Mouse (Mus musculus) gastrocnemius, adult 2 months (tissue): Measurements from ENCODE around the gene Dglucy. TPM values are rescaled to one million over a fixed set of nuclear protein-coding genes. Genes with fewer than 3 reads are reported as not detected.

ENCODE experiments used
- DNase-seq: peaks from one replicate; pipeline ENCODE4 v3.0.0; 2022
- H3K27ac ChIP-seq: fragments of 200-600 bp; 2 replicates; pipeline ENCODE4 v1.8.1; 2022; ENCODE audit warnings: mild to moderate bottlenecking
- H3K4me3 ChIP-seq: fragments of 200-600 bp; 2 replicates; pipeline ENCODE4 v1.8.1; 2022; ENCODE audit warnings: mild to moderate bottlenecking, moderate library complexity
- CTCF ChIP-seq: fragments of 200-600 bp; IDR thresholded peaks from 2 replicates; pipeline ENCODE4 v1.8.1; 2022; ENCODE audit warnings: antibody characterized with exemption, mild to moderate bottlenecking, moderate library complexity
- intact Hi-C: fragments of 180-260 bp; cut with DNase I; formaldehyde crosslinking; loops from one replicate; pipeline ENCODE4 v1.15.1; 2025
- total RNA-seq, 2 experiments: library from RNA; stranded (reverse); gene quantifications; 2 replicates each; pipeline ENCODE4 v1.2.3; 2021

Dglucy gene
- total RNA-seq, 2 experiments from 2014 or later = 19.1 to 21.6 TPM

DNA sequence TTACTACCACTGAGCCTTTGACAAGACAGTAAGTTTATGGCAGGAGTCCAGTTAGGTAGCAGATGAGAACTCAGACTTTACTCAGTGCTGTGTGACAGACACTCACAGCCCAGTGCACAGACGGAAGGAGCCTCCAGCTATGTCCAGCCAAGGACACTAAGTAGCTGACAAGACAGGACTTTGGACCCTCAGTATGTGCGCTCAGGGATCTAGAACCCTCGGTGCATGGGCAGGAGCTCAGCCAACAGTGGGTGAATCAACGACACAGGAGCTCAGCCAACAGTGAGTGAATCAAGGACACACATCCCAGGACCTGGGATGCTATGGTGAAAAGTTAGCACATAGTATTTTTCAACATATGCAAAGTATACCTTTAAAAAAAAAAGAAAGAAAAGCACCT, 157.9 kb downstream of the Dglucy start:
- TF ChIP-seq CTCF = no peak
- H3K4me3 ChIP-seq = no peak overlapping the region; the same call in 1 of the 2 replicates
- no peak for DNase-seq
- peak overlapping the region; percentile 84 for H3K27ac ChIP-seq
- intact Hi-C loops = loop anchor here (1.0 kb wide), 2 partner anchors 15 to 93 kb away; partner anchors contain the start of gene Ccdc88c

DNA sequence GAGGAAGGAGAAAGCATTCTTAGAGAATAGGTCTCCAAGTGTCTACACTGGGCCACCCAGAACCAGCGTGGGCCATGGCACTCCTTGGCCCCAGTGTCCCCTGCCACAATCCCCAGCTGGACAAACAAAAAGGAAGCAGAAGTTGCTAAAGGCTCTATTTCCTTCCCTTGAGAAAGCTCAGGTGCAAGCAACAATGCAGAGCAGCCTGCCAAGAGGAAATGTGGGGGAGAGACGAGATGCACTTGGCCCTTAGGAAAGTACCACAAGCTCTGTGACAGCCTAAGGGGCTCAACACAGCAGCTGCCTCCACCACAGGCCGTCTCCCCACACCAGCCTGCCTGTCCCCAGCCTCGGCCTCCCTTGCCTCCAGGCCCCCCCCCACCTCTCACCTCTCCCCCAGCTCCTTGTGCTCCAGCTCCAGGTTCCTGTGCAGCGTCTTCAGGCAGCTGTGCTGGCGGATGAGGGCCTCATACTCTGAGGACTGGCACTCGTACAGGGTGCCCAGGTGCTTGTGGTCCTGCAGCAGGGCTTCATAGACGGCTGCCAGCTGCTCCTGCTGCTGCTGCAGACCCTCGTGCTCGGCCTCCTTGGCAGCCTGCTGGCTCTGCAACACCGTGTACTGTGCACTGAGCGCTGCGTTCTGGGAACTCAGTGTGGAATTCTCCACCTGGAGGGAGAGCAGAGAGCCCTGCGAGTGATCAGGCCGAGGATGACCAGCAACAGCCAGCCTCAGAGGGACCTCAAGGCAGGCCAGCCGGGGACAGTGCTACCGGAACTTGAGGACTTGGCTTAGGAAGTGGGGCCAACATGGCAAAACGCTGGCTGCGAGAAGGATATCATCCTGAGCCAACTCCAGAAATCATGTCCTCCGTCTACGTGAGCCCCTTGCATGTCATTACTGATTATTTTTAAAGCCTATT, 158.8 kb downstream of the Dglucy start:
- intact Hi-C loops = loop anchor here (1.0 kb wide), 1 partner anchor 14 kb away; no protein-coding TSS in a partner anchor
- no peak for TF ChIP-seq CTCF
- H3K27ac ChIP-seq = peak overlapping the region; percentile 84
- H3K4me3 ChIP-seq = peak overlapping the region; percentile 48
- no peak for DNase-seq

DNA sequence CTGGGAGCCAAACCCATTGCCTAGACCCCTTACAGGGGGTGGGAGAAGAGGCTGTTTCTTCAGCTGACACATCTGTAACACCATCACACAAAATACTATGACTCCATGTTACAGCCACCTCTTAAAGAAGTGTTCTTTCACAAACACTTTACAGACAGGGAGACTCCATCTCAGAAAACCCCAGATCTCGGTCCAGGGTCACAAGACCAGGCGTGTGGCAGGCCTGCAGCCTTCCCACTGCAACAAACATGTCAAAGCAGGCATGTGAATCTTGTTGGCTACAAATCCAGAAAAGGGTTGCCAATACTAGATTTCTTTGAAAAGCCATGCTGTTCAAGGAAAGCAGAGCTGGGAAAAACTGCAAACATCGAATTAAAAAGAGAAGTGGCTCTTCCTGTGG, 162.5 kb downstream of the Dglucy start:
- DNase-seq = no peak
- Histone ChIP-seq H3K4me3 (no peak overlapping the region), H3K27ac (peak overlapping the region; percentile 2; the same call in 1 of the 2 replicates)
- intact Hi-C loops = no loop called here
- TF ChIP-seq CTCF = no peak

DNA sequence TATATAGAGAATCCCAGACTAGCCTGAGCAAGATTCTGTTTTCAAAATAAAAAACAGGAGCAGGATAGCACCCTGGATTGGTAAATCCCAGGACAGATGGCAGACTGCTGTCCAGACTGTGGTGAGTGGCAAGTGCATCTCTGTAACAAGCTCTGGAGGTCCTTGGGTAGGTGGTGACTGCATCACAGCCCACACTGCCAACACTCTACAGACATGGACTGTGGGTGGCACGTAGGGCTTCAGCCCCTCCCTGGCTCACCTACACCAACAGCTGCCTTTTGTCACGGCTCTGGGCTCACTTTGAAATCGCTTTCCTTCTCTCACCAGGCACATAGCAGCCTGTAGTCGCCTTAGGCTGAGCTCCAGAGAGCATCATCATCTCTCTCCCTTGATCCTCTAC, 164.3 kb downstream of the Dglucy start:
- H3K27ac ChIP-seq = no peak overlapping the region
- no peak overlapping the region for H3K4me3 ChIP-seq
- intact Hi-C loops = no loop called here
- no peak for TF ChIP-seq CTCF
- DNase-seq = no peak

DNA sequence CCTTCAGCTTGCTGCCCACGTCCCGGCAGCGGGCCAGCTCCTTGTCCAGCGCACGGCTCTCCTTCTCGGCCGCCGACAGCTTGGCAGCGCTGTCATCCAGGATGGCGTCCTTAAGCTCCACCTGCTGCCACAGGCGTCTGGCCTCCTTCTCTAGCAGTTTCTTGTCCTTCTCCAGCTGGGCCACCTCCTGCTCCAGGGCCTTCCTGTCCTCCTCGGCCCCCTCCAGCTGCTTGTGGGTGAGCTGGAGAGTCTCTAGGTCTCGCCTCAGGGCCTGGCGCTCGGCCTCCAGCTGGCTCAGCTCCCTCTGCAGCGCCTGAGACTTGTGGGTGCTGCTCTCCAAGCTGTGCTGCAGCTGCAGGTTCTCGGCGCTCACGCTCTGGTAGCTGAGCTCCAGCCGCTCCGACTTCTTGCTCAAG, 166.1 kb downstream of the Dglucy start:
- Histone ChIP-seq H3K27ac (peak overlapping the region; percentile 63), H3K4me3 (no peak overlapping the region)
- peak; percentile 72 for DNase-seq
- intact Hi-C loops = no loop called here
- no peak for TF ChIP-seq CTCF

DNA sequence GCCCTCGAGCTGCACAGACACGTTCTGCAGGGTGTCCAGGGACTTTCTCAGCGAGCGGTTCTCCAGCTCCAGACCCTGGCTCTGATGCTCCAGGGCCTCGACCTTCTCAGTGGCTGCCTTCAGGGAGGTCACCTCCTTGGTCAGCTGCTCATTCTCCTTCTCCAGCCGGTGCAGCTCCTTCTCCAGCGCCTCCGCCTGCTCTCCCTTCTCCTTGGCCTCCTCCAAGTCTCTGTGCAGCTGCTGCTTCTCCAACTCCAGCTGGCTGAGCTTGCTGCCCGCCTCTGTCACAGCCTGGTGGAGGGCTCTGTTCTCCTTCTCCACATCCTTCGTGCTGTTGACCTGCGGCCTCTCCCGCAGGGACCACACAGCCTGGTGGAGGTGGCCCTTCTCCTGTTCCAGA, 166.6 kb downstream of the Dglucy start:
- Histone ChIP-seq H3K27ac (peak overlapping the region; percentile 63; the same call in 1 of the 2 replicates), H3K4me3 (no peak overlapping the region)
- TF ChIP-seq CTCF = no peak
- intact Hi-C loops = no loop called here
- DNase-seq = no peak

DNA sequence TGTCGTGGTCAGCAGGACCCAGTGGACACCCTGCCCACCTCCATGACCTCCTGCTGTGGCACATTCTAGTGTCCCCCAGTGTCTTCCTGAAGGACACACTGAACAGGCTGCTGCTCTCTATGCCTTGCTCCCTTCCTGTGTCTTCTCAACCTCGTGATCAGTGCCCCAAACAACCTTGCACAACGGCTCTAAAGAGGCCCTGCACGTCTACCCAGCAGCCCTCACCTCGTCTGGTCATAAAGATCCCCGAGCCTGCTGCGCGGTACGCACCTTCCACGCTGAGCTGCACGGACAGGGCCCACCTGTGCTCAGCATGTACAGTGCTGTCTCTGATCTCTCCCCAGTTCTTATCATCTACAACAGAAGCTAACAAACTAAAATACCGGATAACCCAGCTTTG, 167.1 kb downstream of the Dglucy start:
- intact Hi-C loops = no loop called here
- TF ChIP-seq CTCF = no peak
- DNase-seq = no peak

More for the DNA sequence above, 167.1 kb downstream of the Dglucy start:
- Histone ChIP-seq H3K27ac (no peak overlapping the region), H3K4me3 (no peak overlapping the region)

Other genes with a start within 250 kb of the Dglucy start
- 10 to 100 TPM; 11.1 to 11.8 TPM for gene Rps6ka5, start 52.1 kb upstream of the Dglucy start, total RNA-seq
- under 1 TPM in 1 of 2 experiments, not detected in 1; 0.14 TPM for gene Gpr68, start 129.1 kb downstream of the Dglucy start, total RNA-seq
- gene Ccdc88c, start 250.0 kb downstream of the Dglucy start, total RNA-seq = 10 to 100 TPM; 28.4 to 34.7 TPM